ENCODE assay signal across 10 mouse cellular contexts in genomic region chr9:63650905-63651304, GRCm38 (mm10). TPM values are rescaled to one million over a fixed set of nuclear protein-coding genes. Genes with fewer than 3 reads are reported as not detected.
DNase-seq lines count a peak whose midpoint lies in the region; ATAC-seq lines count a peak whose summit lies in the region.
"Had no signal": no experiment of that assay in that cellular context is flagged by ENCODE, and none has a peak within 500 bp of the region (broad histone marks: within the 10 kb centered on the region; RNA-seq: fewer than 3 reads in every experiment).

No protein-coding gene starts in this region.

- H3K27ac ChIP-seq in midbrain, embryonic 16.5 days (ENCODE audit: low read length), result peak overlapping the region; percentile 44; the same call in 1 of the 2 replicates
- H3K27ac ChIP-seq in midbrain, embryonic 10.5 days (replicated peaks), result no peak overlapping the region
- H3K27ac ChIP-seq in heart, embryonic 13.5 days (replicated peaks), result peak overlapping the region; percentile 9; the same call in 1 of the 2 replicates
- H3K27ac ChIP-seq: liver, embryonic 14.5 days had no signal

- H3K36me3 ChIP-seq in midbrain, embryonic 16.5 days (ENCODE audit: control insufficient read depth, insufficient read depth, low read length), result no peaks in the 10 kb centered on the region
- peaks cover 100% of the 10 kb centered on the region for H3K36me3 ChIP-seq in midbrain, embryonic 10.5 days
- peaks cover 95% of the 10 kb centered on the region for H3K36me3 ChIP-seq in heart, embryonic 13.5 days

- WGBS in midbrain, embryonic 16.5 days, result 75% methylated on average over 14 of the region's 14 CpGs
- 90% methylated on average over 14 of the region's 14 CpGs for WGBS in midbrain, embryonic 10.5 days
- WGBS in heart, embryonic 13.5 days, result 70% methylated on average over 14 of the region's 14 CpGs

- H3K27me3 ChIP-seq in midbrain, embryonic 16.5 days (ENCODE audit: control insufficient read depth, insufficient read depth, low read depth, low read length), result no peaks in the 10 kb centered on the region
- no peaks in the 10 kb centered on the region for H3K27me3 ChIP-seq in midbrain, embryonic 10.5 days (ENCODE audit: low read depth, poor library complexity, severe bottlenecking)
- H3K27me3 ChIP-seq in heart, embryonic 13.5 days (replicated peaks), result no peaks in the 10 kb centered on the region

- no peak for ATAC-seq in midbrain, embryonic 16.5 days
- ATAC-seq in heart, embryonic 13.5 days (ENCODE audit: extremely low read depth, insufficient number of reproducible peaks, low FRiP score, low TSS enrichment), result no peak

- H3K4me1 ChIP-seq in midbrain, embryonic 16.5 days (ENCODE audit: control insufficient read depth, insufficient read depth, low read length), result peaks cover 12% of the 10 kb centered on the region; the same call in 1 of the 2 replicates
- H3K4me1 ChIP-seq in midbrain, embryonic 10.5 days, result peaks cover 29% of the 10 kb centered on the region
- peaks cover 62% of the 10 kb centered on the region for H3K4me1 ChIP-seq in heart, embryonic 13.5 days

- DNase-seq in adrenal gland, postnatal 10 days, result peak; percentile 42
- no peak for DNase-seq in adrenal gland, postnatal 25 days
- DNase-seq in midbrain, embryonic 10.5 days (ENCODE audit: low spot score), result no peak
- peak; percentile 92 for DNase-seq in skeletal muscle tissue, adult 2 months (ENCODE audit: low read depth, low spot score)
- DNase-seq in c-Kit-positive CD71-positive TER-119-positive erythroid progenitor cells, embryonic 14.5 days (ENCODE audit: low spot score), result no peak
- DNase-seq in layer of hippocampus, adult 9-11 months, result no peak

- no peak overlapping the region for H3K4me2 ChIP-seq in midbrain, embryonic 16.5 days (ENCODE audit: low read length)
- H3K4me2 ChIP-seq in heart, embryonic 13.5 days, result no peak overlapping the region

- no peak overlapping the region for H3K4me3 ChIP-seq in midbrain, embryonic 16.5 days (ENCODE audit: low read depth, low read length)
- no peak overlapping the region for H3K4me3 ChIP-seq in midbrain, embryonic 10.5 days
- H3K4me3 ChIP-seq in heart, embryonic 13.5 days, result no peak overlapping the region

- no peak overlapping the region for H3K9ac ChIP-seq in midbrain, embryonic 16.5 days (ENCODE audit: low read depth, low read length)
- H3K9ac ChIP-seq in heart, embryonic 13.5 days, result 0 out of 2 replicates have a peak overlapping the region, but pooled peaks have one; percentile 14
- H3K9ac ChIP-seq: liver, embryonic 14.5 days had no signal

- no peaks in the 10 kb centered on the region for H3K9me3 ChIP-seq in midbrain, embryonic 16.5 days (replicated peaks; ENCODE audit: control insufficient read depth, low read length, poor library complexity, severe bottlenecking)
- H3K9me3 ChIP-seq in midbrain, embryonic 10.5 days (replicated peaks), result no peaks in the 10 kb centered on the region
- H3K9me3 ChIP-seq in heart, embryonic 13.5 days, result no peaks in the 10 kb centered on the region

RNA-seq across cellular contexts. Expression of gene Aagab, which starts 48.4 kb away (rescaled TPM):
- 10 to 100 TPM; 22.0 to 24.3 TPM for total RNA-seq in adrenal gland, postnatal 10 days (2021)
- total RNA-seq in adrenal gland, postnatal 25 days (2021), result 26.6 and 33.1 TPM in 2 replicates
- polyA plus RNA-seq in midbrain, embryonic 16.5 days (2015; fragmentation: Nextera tagmentation; extraction: Ambion mirVana), result 69.6 and 70.7 TPM in 2 replicates
- polyA plus RNA-seq in midbrain, embryonic 10.5 days (2016; fragmentation: Nextera tagmentation; extraction: Ambion mirVana), result 53.3 and 54.5 TPM in 2 replicates
- 21.8 and 23.1 TPM in 2 replicates for polyA plus RNA-seq in heart, embryonic 13.5 days (2015; fragmentation: Nextera tagmentation; extraction: Ambion mirVana)

RNA-seq across cellular contexts. Expression of gene Iqch, which starts 48.6 kb away (rescaled TPM):
- total RNA-seq in adrenal gland, postnatal 10 days (2021), result under 1 TPM; 0.18 TPM
- 0.15 TPM in 1 of 2 replicates, not detected in the other for total RNA-seq in adrenal gland, postnatal 25 days (2021)
- 0.15 TPM in 1 of 2 replicates, not detected in the other for polyA plus RNA-seq in midbrain, embryonic 16.5 days (2015; fragmentation: Nextera tagmentation; extraction: Ambion mirVana)
- polyA plus RNA-seq in midbrain, embryonic 10.5 days (2016; fragmentation: Nextera tagmentation; extraction: Ambion mirVana), result 0.10 TPM in 2 replicates
- 0.08 TPM in 1 of 2 replicates, not detected in the other for polyA plus RNA-seq in heart, embryonic 13.5 days (2015; fragmentation: Nextera tagmentation; extraction: Ambion mirVana)
- polyA plus RNA-seq: liver, embryonic 14.5 days; small intestine, adult 2 months had no signal

Comparison
In these comparisons a context has a peak if more than half of its experiments do, and no peak if none do; other contexts are left out.
1. DNase-seq: peak in adrenal gland, postnatal 10 days (single experiment) and skeletal muscle tissue, adult 2 months (single experiment); none in adrenal gland, postnatal 25 days (single experiment), midbrain, embryonic 10.5 days (single experiment), c-Kit-positive CD71-positive TER-119-positive erythroid progenitor cells, embryonic 14.5 days (single experiment) and layer of hippocampus, adult 9-11 months (single experiment).